Mouse (Mus musculus) stomach, embryonic 14.5 days (tissue): ENCODE results near the gene Siae. TPM values are rescaled to one million over a fixed set of nuclear protein-coding genes. Genes with fewer than 3 reads are reported as not detected.

Experiments used
- ATAC-seq: fragments of 200-750 bp; cut with Nextera tagmentation; 2 replicates; pipeline ENCODE4 v1.8.0; 2017; ENCODE audit warnings: low read depth, moderate TSS enrichment; ENCODE audit not compliant: insufficient number of reproducible peaks, insufficient read depth, low FRiP score
- H3K27ac ChIP-seq: fragments of 300-500 bp; sonication (generic); 2 replicates; pipeline ENCODE4 v1.5.1; 2014; ENCODE audit warnings: mild to moderate bottlenecking, low read length, moderate library complexity, mixed read lengths
- H3K27me3 ChIP-seq: fragments of 300-500 bp; sonication (generic); 2 replicates; pipeline ENCODE4 v1.6.1; 2014; ENCODE audit warnings: low read length, control low read depth, mixed read lengths; ENCODE audit not compliant: control insufficient read depth, insufficient read depth
- H3K36me3 ChIP-seq: fragments of 300-500 bp; sonication (generic); 2 replicates; pipeline ENCODE4 v1.6.1; 2014; ENCODE audit warnings: mild to moderate bottlenecking, control low read depth, low read length, moderate library complexity, mixed read lengths; ENCODE audit not compliant: control insufficient read depth, insufficient read depth
- H3K4me1 ChIP-seq: fragments of 300-500 bp; sonication (generic); 2 replicates; pipeline ENCODE4 v1.6.1; 2014; ENCODE audit warnings: low read length, control low read depth, mixed read lengths; ENCODE audit not compliant: control insufficient read depth, insufficient read depth
- H3K4me2 ChIP-seq: fragments of 300-500 bp; sonication (generic); replicated peaks from 2 replicates; pipeline ENCODE4 v1.6.1; 2014; ENCODE audit warnings: low read depth, low read length, control low read depth
- H3K4me3 ChIP-seq: fragments of 300-500 bp; sonication (generic); 2 replicates; pipeline ENCODE4 v1.5.1; 2014; ENCODE audit warnings: low read depth, low read length, control low read depth
- H3K9ac ChIP-seq: fragments of 300-500 bp; sonication (generic); replicated peaks from 2 replicates; pipeline ENCODE4 v1.6.1; 2014; ENCODE audit warnings: low read depth, mild to moderate bottlenecking, control low read depth, low read length, moderate library complexity, mixed read lengths
- H3K9me3 ChIP-seq: fragments of 300-500 bp; sonication (generic); 2 replicates; pipeline ENCODE4 v1.6.1; 2016; ENCODE audit warnings: low read depth, low read length, control low read depth; ENCODE audit not compliant: control insufficient read depth
- WGBS: fragments of 180-500 bp; shearing (Covaris S2); extraction: QIAGEN DNeasy Blood & Tissue Kit; methylation state at CpG from one replicate; pipeline ENCODE4 v1.1.7; 2014; 5-methylcytosine and 5-hydroxymethylcytosine counted together
- polyA plus RNA-seq: library from polyadenylated mRNA; unstranded; fragments of >200 nt; fragmentation: Nextera tagmentation; extraction: Ambion mirVana; gene quantifications from 2 replicates; pipeline ENCODE4 v1.2.1, GENCODE M21; 2014

Gene Siae
- polyA plus RNA-seq, 1 experiment from 2014 or later = 12.7 TPM

DNA sequence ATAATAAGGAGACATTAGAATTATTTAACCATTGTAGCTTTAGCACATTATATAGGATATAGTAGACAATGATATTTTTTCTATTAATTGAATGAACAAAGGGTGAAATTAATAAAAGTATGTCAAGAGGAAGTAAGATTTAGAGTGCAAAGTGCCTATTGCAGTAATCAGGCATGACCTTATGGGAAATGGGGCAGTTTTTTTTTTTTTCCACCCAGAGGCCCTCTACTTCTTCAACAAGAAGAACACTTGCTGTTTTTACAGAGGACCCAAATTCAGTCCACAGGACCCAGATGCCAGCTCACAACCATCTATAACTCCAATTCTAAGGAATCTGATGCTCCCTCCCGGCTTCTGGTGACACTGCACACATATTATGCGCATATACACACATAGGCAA lies 5.1 kb downstream of the Siae start:
- Histone ChIP-seq H3K36me3 (no peaks in the 10 kb centered on the region), H3K4me3 (no peak overlapping the region), H3K4me2 (no peak overlapping the region), H3K9me3 (no peaks in the 10 kb centered on the region), H3K27me3 (no peaks in the 10 kb centered on the region), H3K4me1 (no peaks in the 10 kb centered on the region), H3K9ac (no peak overlapping the region), H3K27ac (no peak overlapping the region)
- no peak for ATAC-seq
- 81% methylated on average over 2 of the region's 2 CpGs for WGBS

DNA sequence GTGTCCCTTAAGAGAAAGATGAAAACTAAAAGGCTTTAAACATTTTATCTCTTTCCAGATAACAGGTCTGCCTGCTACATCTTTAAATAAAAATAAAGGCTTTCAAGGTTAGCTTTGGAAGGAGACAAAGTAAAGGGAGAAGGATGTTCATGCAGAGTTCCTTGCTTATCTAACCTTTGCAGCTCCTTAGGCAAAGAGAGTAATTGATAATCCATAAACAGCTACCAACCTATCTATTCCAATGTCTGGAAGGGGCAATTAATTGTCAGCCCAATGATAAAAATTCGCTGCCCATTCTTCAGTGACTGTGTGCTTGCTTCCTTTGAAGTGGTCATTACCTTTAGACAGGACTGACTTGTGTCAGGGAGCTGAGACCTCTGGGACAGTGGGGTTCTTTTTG lies 8.3 kb downstream of the Siae start:
- WGBS = 48% methylated on average over 1 of the region's 1 CpGs
- Histone ChIP-seq H3K36me3 (no peaks in the 10 kb centered on the region), H3K27me3 (no peaks in the 10 kb centered on the region), H3K9ac (no peak overlapping the region), H3K4me3 (no peak overlapping the region), H3K4me2 (no peak overlapping the region), H3K9me3 (no peaks in the 10 kb centered on the region), H3K27ac (no peak overlapping the region), H3K4me1 (peaks cover 14% of the 10 kb centered on the region; the same call in 1 of the 2 replicates)
- no peak for ATAC-seq

DNA sequence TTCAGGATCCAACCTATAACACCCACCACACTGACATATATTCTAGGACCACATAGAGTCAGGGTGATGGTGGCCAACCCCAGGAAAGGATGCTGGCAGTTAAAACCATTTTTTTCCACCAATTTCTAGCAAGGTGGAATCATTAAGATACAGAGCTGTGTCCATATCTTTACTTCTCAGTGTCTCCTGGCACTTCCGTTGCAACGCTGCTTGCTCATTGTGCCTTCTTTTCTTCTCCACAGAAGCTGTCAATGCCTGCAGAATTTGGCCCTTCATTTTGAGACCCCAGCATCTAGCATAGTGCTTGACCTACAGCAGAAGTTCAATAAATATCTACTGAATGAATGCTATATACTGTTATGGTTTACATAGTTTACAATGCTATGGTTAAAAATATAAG lies 11.5 kb downstream of the Siae start:
- Histone ChIP-seq H3K4me2 (no peak overlapping the region), H3K9me3 (no peaks in the 10 kb centered on the region), H3K27me3 (no peaks in the 10 kb centered on the region), H3K27ac (no peak overlapping the region), H3K36me3 (no peaks in the 10 kb centered on the region), H3K4me1 (peaks cover 14% of the 10 kb centered on the region; the same call in 1 of the 2 replicates), H3K4me3 (no peak overlapping the region), H3K9ac (no peak overlapping the region)
- ATAC-seq = no peak
- 88% methylated on average over 2 of the region's 2 CpGs for WGBS

DNA sequence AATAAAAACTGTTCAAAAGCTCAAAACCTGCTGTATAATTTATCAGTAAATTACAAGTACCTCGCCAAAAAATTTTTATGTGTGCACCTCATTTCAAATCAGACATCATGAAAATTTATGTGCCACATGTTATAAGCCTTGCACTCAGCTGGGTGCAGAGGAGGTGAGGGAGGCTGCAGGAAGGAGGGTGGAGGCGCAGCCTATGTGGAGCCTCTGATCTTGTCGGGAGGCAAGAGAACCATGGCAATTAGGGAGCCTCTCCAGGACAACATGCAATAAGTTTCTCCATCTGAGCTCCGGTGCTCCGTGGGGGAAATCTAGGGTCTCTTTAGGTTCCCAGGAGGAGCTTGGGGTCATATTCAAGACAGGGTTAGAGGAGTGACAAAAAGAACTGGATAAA lies 12.0 kb downstream of the Siae start:
- peaks cover 14% of the 10 kb centered on the region; the same call in 1 of the 2 replicates for H3K4me1 ChIP-seq
- no peaks in the 10 kb centered on the region for H3K36me3 ChIP-seq
- no peaks in the 10 kb centered on the region for H3K27me3 ChIP-seq
- H3K27ac ChIP-seq = no peak overlapping the region
- no peak for ATAC-seq
- no peak overlapping the region for H3K9ac ChIP-seq
- H3K9me3 ChIP-seq = no peaks in the 10 kb centered on the region
- 42% methylated on average over 5 of the region's 5 CpGs for WGBS
- H3K4me2 ChIP-seq = no peak overlapping the region
- no peak overlapping the region for H3K4me3 ChIP-seq

DNA sequence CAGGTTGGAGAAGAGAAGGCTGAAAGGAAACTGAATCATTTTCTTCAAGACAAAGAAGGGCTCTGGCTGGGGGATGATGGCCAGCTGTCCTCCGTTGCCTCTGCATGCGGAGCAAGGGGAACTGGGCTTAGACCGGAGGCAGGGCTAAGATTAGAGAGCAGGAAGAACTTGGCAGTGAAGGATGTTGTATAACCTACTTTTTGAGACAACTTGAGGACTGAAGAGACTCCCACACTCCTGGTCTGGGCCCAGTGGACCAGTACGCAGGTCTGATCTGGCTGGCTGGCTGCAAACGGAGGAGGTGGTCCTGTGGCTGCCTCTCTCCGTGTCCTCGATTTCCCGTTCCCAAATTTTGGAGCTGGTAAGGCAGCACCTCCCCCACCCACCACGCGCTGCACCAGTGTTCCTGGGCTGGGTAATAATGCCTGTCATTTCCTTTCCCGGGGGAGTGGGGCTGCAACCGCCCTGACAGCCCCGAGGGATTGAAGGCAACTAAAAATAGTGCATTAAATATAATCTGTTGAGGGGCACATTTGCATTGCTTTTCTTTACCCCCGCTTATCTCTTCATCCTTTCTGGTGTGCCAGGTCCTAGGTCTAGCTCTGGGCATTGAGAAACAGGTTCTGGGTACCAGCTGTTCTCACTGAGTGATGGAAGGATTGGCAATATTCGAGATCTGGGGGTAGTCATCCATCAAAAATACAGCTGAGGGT lies 12.6 kb downstream of the Siae start:
- Histone ChIP-seq H3K27ac (no peak overlapping the region), H3K9ac (no peak overlapping the region), H3K9me3 (no peaks in the 10 kb centered on the region), H3K4me1 (peaks cover 14% of the 10 kb centered on the region; the same call in 1 of the 2 replicates), H3K27me3 (no peaks in the 10 kb centered on the region), H3K4me2 (peak overlapping the region; percentile 11), H3K4me3 (no peak overlapping the region), H3K36me3 (no peaks in the 10 kb centered on the region)
- WGBS = 30% methylated on average over 15 of the region's 15 CpGs
- ATAC-seq = peak; percentile 46

DNA sequence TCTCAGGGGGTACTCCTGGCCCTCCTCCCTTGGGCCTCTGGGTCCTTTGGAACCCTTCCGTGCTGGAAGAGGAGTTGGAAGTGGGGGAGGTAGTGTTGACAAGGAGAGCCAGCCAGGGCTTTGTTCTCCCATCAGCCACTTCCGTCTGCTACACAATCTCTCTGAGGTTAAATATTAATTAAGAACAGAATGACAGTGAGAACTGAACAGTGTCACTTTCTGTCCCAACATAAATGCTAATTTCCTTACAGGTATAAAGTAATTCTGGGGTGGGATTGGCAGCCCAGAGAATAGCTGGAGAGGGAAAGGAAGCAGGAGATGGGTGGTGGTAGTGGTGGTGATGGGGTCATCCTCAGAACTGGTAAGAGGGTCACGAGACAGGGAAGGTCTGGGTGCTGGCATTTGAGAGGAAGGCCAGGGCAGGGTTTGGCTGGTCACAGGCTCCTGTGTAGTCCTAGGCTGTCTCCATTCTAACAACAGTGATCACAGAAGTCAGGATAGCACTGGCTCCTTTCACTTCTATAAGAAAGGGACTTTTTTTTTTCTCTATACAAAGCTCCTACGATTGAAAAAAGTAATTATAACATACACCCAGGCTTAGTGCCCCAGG lies 13.2 kb downstream of the Siae start:
- no peak overlapping the region for H3K27ac ChIP-seq
- 50% methylated on average over 4 of the region's 4 CpGs for whole genome bisulfite sequencing
- H3K4me2 ChIP-seq = no peak overlapping the region

DNA sequence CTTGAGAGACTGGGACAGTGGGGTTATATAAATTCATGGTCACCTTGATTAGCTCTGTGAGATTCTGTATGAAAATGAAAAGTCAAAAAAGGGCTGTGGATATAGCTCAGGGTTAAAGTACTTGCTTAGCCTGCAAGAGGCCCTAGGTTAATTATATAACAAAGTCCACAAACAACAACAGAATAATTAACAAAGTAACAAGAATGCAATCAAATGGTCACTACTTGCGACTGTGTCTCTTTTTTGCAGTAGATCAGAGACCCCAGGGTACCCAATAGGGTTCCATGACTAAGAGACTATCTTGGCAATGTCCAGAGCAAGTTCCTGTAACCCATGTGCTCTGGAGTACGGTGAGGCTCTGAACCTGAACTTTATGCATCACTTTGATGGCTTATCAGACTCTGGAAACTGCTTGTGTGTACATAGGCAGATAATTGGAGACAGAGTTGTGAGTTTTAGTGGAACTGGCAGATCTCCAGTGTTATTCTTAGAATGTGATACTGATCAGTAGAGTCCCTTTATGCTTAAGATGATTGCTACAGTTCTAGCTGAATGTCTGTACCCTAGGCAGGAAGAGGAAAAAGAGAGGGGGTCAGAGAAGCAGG lies 13.8 kb downstream of the Siae start:
- H3K4me2 ChIP-seq = no peak overlapping the region
- no peaks in the 10 kb centered on the region for H3K36me3 ChIP-seq
- no peak overlapping the region for H3K9ac ChIP-seq
- WGBS = 69% methylated on average over 2 of the region's 2 CpGs
- no peaks in the 10 kb centered on the region for H3K9me3 ChIP-seq
- no peak for ATAC-seq
- no peak overlapping the region for H3K4me3 ChIP-seq
- no peaks in the 10 kb centered on the region for H3K27me3 ChIP-seq
- H3K27ac ChIP-seq = no peak overlapping the region
- peaks cover 14% of the 10 kb centered on the region; the same call in 1 of the 2 replicates for H3K4me1 ChIP-seq

More for the DNA sequence above, 13.2 kb downstream of the Siae start:
- Histone ChIP-seq H3K27me3 (no peaks in the 10 kb centered on the region), H3K36me3 (no peaks in the 10 kb centered on the region), H3K9me3 (no peaks in the 10 kb centered on the region), H3K9ac (no peak overlapping the region), H3K4me1 (peaks cover 14% of the 10 kb centered on the region; the same call in 1 of the 2 replicates), H3K4me3 (no peak overlapping the region)
- ATAC-seq = peak; percentile 8; the same call in 1 of the 2 replicates

DNA sequence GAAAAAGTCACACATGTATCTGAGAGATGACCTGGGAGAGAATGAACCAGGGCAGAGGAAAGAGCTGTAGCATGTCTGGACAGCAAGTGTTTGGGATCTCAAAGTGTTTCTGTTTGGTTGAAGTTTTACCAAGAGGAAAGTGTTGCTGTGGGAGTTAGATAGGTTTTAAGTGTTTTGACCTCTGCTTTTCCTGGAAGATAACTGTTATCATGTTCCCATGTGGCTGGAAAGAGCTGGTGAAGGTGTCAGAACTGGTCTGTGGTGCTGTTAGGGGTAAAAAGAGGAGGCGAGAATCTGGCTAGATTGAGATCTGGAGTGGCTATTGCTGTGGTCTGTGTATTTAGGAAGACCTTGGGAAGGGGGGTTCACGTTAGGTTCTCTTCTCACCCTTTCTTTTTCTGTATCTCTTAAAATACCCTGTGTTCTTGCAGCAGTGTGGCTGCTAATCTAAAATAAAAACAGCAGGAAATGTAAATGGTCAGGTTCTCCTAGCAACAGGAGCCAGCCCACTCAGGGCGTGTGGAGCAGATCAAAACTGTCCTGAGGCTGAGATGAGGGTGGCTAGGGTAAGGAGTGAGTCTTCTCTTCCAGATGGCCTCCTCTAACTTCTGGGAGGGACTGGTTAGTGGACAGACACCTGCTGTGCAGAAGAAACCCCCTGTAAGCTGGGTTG lies 16.8 kb downstream of the Siae start:
- no peak for ATAC-seq
- 48% methylated on average over 3 of the region's 3 CpGs for WGBS
- no peaks in the 10 kb centered on the region for H3K36me3 ChIP-seq

More for the DNA sequence above, 16.8 kb downstream of the Siae start:
- H3K4me2 ChIP-seq = no peak overlapping the region
- no peak overlapping the region for H3K27ac ChIP-seq
- H3K27me3 ChIP-seq = no peaks in the 10 kb centered on the region
- H3K9ac ChIP-seq = no peak overlapping the region
- no peak overlapping the region for H3K4me3 ChIP-seq
- no peaks in the 10 kb centered on the region for H3K9me3 ChIP-seq
- H3K4me1 ChIP-seq = peaks cover 11% of the 10 kb centered on the region; the same call in 1 of the 2 replicates
